Mouse (Mus musculus): Measurements from ENCODE around the gene Col4a1. TPM values are rescaled to one million over a fixed set of nuclear protein-coding genes. Genes with fewer than 3 reads are reported as not detected.

Gene Col4a1
- polyA plus RNA-seq, 1 experiment from 2014 or later, result 130 TPM

DNA sequence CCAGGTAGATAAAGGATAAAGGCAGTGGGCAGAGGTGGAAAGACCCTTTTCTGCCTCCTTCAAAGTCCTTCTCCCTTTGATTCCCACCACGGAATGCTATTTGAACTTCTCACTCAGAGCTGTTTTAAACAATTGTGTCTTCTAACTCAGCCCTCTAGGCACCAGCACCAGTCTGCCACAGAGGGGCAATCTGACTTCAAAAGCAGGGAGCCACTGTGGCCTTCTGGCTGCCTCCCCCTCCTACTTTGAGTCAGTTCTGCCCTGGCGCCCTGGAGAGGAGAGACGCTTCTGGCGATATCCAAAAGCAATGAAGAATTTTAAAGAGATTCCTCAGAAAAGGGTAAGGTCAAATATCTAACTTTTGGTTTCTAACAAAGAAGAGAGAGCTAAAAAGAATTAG lies 82.3 kb downstream of the Col4a1 start:
- Histone ChIP-seq H3K27ac (ENCODE audit: low read depth, low read length) (no peak overlapping the region), H3K9me3 (ENCODE audit: control insufficient read depth, low read length) (no peaks in the 10 kb centered on the region), H3K4me3 (ENCODE audit: low read depth, low read length) (no peak overlapping the region), H3K4me2 (ENCODE audit: low read depth, low read length, severe bottlenecking) (no peak overlapping the region), H3K9ac (ENCODE audit: low read length) (no peak overlapping the region), H3K4me1 (replicated peaks; ENCODE audit: control insufficient read depth, insufficient read depth, low read length) (0 out of 2 replicates have a peak, but pooled peaks cover 3% of the 10 kb centered on the region), H3K27me3 (ENCODE audit: control insufficient read depth, insufficient read depth, low read length) (no peaks in the 10 kb centered on the region), H3K36me3 (ENCODE audit: control insufficient read depth, insufficient read depth, low read length) (no peaks in the 10 kb centered on the region)
- ATAC-seq (replicated peaks; ENCODE audit: low FRiP score), result no peak
- DNase-seq (ENCODE audit: low spot score), result no peak
- WGBS, result 40% methylated on average over 4 of the region's 4 CpGs

GRCm38 (mm10) chr8:11227421-11227820 lies 85.2 kb downstream of the Col4a1 start:
- H3K9me3 ChIP-seq (ENCODE audit: control insufficient read depth, low read length), result no peaks in the 10 kb centered on the region
- H3K9ac ChIP-seq (ENCODE audit: low read length), result no peak overlapping the region
- H3K4me3 ChIP-seq (ENCODE audit: low read depth, low read length), result no peak overlapping the region
- no peak overlapping the region for H3K27ac ChIP-seq (ENCODE audit: low read depth, low read length)
- H3K4me1 ChIP-seq (replicated peaks; ENCODE audit: control insufficient read depth, insufficient read depth, low read length), result 0 out of 2 replicates have a peak, but pooled peaks cover 3% of the 10 kb centered on the region
- no peak overlapping the region for H3K4me2 ChIP-seq (ENCODE audit: low read depth, low read length, severe bottlenecking)
- 41% methylated on average over 7 of the region's 7 CpGs for WGBS
- ATAC-seq (replicated peaks; ENCODE audit: low FRiP score), result no peak
- H3K36me3 ChIP-seq (ENCODE audit: control insufficient read depth, insufficient read depth, low read length), result no peaks in the 10 kb centered on the region
- DNase-seq (ENCODE audit: low spot score), result peak; percentile 59
- no peaks in the 10 kb centered on the region for H3K27me3 ChIP-seq (ENCODE audit: control insufficient read depth, insufficient read depth, low read length)

DNA sequence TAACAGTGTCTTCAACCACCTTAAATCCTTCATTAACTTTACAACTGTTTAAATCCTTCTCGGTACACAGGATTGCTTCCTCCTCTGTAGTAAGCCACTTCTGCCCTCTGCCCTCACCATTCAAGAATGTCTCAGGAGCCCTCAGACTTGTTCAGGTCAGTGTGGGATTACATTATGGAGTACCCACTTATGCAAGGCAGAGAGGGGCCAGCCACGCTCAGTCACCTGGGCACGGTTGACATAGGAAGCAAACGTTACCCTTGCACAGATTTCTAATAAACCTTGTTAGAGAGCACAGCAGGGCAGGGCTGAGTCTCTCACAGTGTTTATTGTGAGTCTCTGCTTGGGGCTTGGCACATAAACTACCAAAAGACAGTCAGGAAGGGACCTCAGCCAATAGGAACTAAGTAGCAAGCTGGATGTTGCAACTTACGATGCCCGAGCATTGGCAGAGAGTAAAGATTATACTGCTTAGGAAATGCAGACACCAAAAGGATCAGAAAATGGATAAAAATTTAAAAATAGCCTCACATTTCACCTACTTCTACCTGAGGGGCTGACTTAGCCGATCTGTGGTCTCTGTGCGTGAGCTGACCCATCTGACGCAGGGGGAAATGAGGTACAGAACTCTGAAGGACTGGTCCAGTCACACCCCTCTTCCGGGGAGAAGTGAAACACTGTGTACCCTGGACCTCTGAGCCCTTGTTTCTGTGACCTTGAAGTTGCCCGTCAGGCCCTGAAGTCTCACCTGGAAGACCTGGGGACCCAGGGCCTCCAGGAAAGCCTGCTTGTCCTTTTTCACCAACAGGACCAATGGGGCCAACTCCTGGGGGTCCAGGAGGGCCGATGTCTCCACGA lies 86.8 kb downstream of the Col4a1 start:
- Histone ChIP-seq H3K27me3 (ENCODE audit: control insufficient read depth, insufficient read depth, low read length) (no peaks in the 10 kb centered on the region), H3K27ac (ENCODE audit: low read depth, low read length) (no peak overlapping the region), H3K36me3 (ENCODE audit: control insufficient read depth, insufficient read depth, low read length) (no peaks in the 10 kb centered on the region), H3K4me1 (replicated peaks; ENCODE audit: control insufficient read depth, insufficient read depth, low read length) (0 out of 2 replicates have a peak, but pooled peaks cover 3% of the 10 kb centered on the region), H3K4me2 (ENCODE audit: low read depth, low read length, severe bottlenecking) (no peak overlapping the region), H3K4me3 (ENCODE audit: low read depth, low read length) (no peak overlapping the region), H3K9me3 (ENCODE audit: control insufficient read depth, low read length) (no peaks in the 10 kb centered on the region), H3K9ac (ENCODE audit: low read length) (no peak overlapping the region)
- ATAC-seq (replicated peaks; ENCODE audit: low FRiP score) (no peak), DNase-seq (ENCODE audit: low spot score) (no peak)
- 87% methylated on average over 13 of the region's 13 CpGs for WGBS

- no peak overlapping the region for H3K4me2 ChIP-seq (ENCODE audit: low read depth, low read length, severe bottlenecking)
- no peaks in the 10 kb centered on the region for H3K27me3 ChIP-seq (ENCODE audit: control insufficient read depth, insufficient read depth, low read length)
- no peak overlapping the region for H3K27ac ChIP-seq (ENCODE audit: low read depth, low read length)
- no peak for DNase-seq (ENCODE audit: low spot score)
- no peak overlapping the region for H3K9ac ChIP-seq (ENCODE audit: low read length)
- 0 out of 2 replicates have a peak, but pooled peaks cover 3% of the 10 kb centered on the region for H3K4me1 ChIP-seq (replicated peaks; ENCODE audit: control insufficient read depth, insufficient read depth, low read length)
- ATAC-seq (replicated peaks; ENCODE audit: low FRiP score), result no peak
- no peaks in the 10 kb centered on the region for H3K9me3 ChIP-seq (ENCODE audit: control insufficient read depth, low read length)
- H3K4me3 ChIP-seq (ENCODE audit: low read depth, low read length), result no peak overlapping the region
- WGBS, result 76% methylated on average over 7 of the region's 7 CpGs
- H3K36me3 ChIP-seq (ENCODE audit: control insufficient read depth, insufficient read depth, low read length), result no peaks in the 10 kb centered on the region
Observed at GRCm38 (mm10) chr8:11224178-11224577, 88.4 kb downstream of the Col4a1 start.

- H3K4me2 ChIP-seq (ENCODE audit: low read depth, low read length, severe bottlenecking), result no peak overlapping the region
- H3K9me3 ChIP-seq (ENCODE audit: control insufficient read depth, low read length), result no peaks in the 10 kb centered on the region
- no peaks in the 10 kb centered on the region for H3K27me3 ChIP-seq (ENCODE audit: control insufficient read depth, insufficient read depth, low read length)
- H3K4me3 ChIP-seq (ENCODE audit: low read depth, low read length), result no peak overlapping the region
- H3K9ac ChIP-seq (ENCODE audit: low read length), result no peak overlapping the region
- ATAC-seq (replicated peaks; ENCODE audit: low FRiP score), result no peak
- no peak overlapping the region for H3K27ac ChIP-seq (ENCODE audit: low read depth, low read length)
- DNase-seq (ENCODE audit: low spot score), result no peak
- H3K4me1 ChIP-seq (replicated peaks; ENCODE audit: control insufficient read depth, insufficient read depth, low read length), result no peaks in the 10 kb centered on the region
- no peaks in the 10 kb centered on the region for H3K36me3 ChIP-seq (ENCODE audit: control insufficient read depth, insufficient read depth, low read length)
- WGBS, result 91% methylated on average over 5 of the region's 5 CpGs
Observed at GRCm38 (mm10) chr8:11221353-11221752, 91.3 kb downstream of the Col4a1 start.

GRCm38 (mm10) chr8:11219282-11219681 lies 93.3 kb downstream of the Col4a1 start:
- Histone ChIP-seq H3K27ac (ENCODE audit: low read depth, low read length) (no peak overlapping the region), H3K36me3 (ENCODE audit: control insufficient read depth, insufficient read depth, low read length) (no peaks in the 10 kb centered on the region), H3K4me3 (ENCODE audit: low read depth, low read length) (no peak overlapping the region), H3K9me3 (ENCODE audit: control insufficient read depth, low read length) (no peaks in the 10 kb centered on the region), H3K27me3 (ENCODE audit: control insufficient read depth, insufficient read depth, low read length) (no peaks in the 10 kb centered on the region), H3K4me1 (replicated peaks; ENCODE audit: control insufficient read depth, insufficient read depth, low read length) (no peaks in the 10 kb centered on the region), H3K4me2 (ENCODE audit: low read depth, low read length, severe bottlenecking) (no peak overlapping the region), H3K9ac (ENCODE audit: low read length) (no peak overlapping the region)
- WGBS, result 90% methylated on average over 6 of the region's 6 CpGs
- no peak for ATAC-seq (replicated peaks; ENCODE audit: low FRiP score)
- no peak for DNase-seq (ENCODE audit: low spot score)

DNA sequence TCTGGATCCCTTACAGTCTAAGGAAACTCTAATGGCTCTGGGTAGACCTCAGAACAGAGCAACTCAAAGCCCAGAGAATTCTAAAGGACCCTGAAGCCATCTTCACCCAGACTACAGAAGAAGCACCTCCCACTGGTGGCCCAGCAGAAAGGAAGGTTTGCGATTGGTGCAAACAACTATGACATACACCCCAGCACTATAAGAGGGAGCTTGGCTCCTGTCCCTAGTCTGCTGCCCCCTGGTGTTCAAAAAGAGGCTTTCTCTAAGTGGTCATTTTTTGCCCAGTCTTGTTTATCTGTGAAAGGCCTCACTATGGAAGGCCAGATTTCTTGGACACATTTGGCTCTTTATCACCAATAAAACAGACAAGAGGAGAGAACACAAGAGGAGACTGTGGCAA lies 97.4 kb downstream of the Col4a1 start:
- Histone ChIP-seq H3K4me1 (replicated peaks; ENCODE audit: control insufficient read depth, insufficient read depth, low read length) (no peaks in the 10 kb centered on the region), H3K27ac (ENCODE audit: low read depth, low read length) (no peak overlapping the region), H3K36me3 (ENCODE audit: control insufficient read depth, insufficient read depth, low read length) (no peaks in the 10 kb centered on the region), H3K9me3 (ENCODE audit: control insufficient read depth, low read length) (no peaks in the 10 kb centered on the region), H3K4me3 (ENCODE audit: low read depth, low read length) (no peak overlapping the region), H3K27me3 (ENCODE audit: control insufficient read depth, insufficient read depth, low read length) (no peaks in the 10 kb centered on the region), H3K4me2 (ENCODE audit: low read depth, low read length, severe bottlenecking) (no peak overlapping the region), H3K9ac (ENCODE audit: low read length) (no peak overlapping the region)
- ATAC-seq (replicated peaks; ENCODE audit: low FRiP score) (peak; percentile 82), DNase-seq (ENCODE audit: low spot score) (peak; percentile 63)
- WGBS, result 23% methylated on average over 1 of the region's 1 CpGs

GRCm38 (mm10) chr8:11206509-11206908 lies 106.1 kb downstream of the Col4a1 start:
- no peaks in the 10 kb centered on the region for H3K4me1 ChIP-seq (replicated peaks; ENCODE audit: control insufficient read depth, insufficient read depth, low read length)
- no peaks in the 10 kb centered on the region for H3K27me3 ChIP-seq (ENCODE audit: control insufficient read depth, insufficient read depth, low read length)
- H3K36me3 ChIP-seq (ENCODE audit: control insufficient read depth, insufficient read depth, low read length), result no peaks in the 10 kb centered on the region
- WGBS, result 92% methylated on average over 8 of the region's 8 CpGs
- H3K9ac ChIP-seq (ENCODE audit: low read length), result no peak overlapping the region
- no peak overlapping the region for H3K4me3 ChIP-seq (ENCODE audit: low read depth, low read length)
- ATAC-seq (replicated peaks; ENCODE audit: low FRiP score) (no peak), DNase-seq (ENCODE audit: low spot score) (no peak)
- no peak overlapping the region for H3K27ac ChIP-seq (ENCODE audit: low read depth, low read length)
- no peak overlapping the region for H3K4me2 ChIP-seq (ENCODE audit: low read depth, low read length, severe bottlenecking)
- H3K9me3 ChIP-seq (ENCODE audit: control insufficient read depth, low read length), result no peaks in the 10 kb centered on the region

DNA sequence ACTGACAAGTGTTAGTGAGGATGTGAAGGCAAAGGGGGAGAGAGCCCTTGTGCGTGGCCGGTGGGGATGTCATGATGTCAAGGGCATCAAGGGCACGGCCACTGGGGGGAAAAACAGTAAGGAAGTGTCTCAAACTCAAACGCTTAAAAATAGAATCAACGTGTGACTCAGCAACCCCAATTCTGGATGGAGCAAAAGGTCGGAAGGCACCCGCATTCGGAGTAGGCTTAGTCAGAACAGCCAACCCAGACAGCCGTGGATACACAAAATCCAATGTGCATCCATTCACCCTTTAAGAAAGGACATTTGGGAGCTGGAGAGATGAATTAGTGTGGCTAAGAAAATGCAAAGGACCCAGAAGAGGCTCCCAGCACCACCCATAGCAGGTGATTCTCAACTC lies 107.1 kb downstream of the Col4a1 start:
- no peak overlapping the region for H3K9ac ChIP-seq (ENCODE audit: low read length)
- whole genome bisulfite sequencing, result 90% methylated on average over 9 of the region's 9 CpGs
- DNase-seq (ENCODE audit: low spot score) (no peak), ATAC-seq (replicated peaks; ENCODE audit: low FRiP score) (no peak)
- H3K4me3 ChIP-seq (ENCODE audit: low read depth, low read length), result no peak overlapping the region
- H3K27ac ChIP-seq (ENCODE audit: low read depth, low read length), result no peak overlapping the region
- H3K9me3 ChIP-seq (ENCODE audit: control insufficient read depth, low read length), result no peaks in the 10 kb centered on the region
- no peaks in the 10 kb centered on the region for H3K36me3 ChIP-seq (ENCODE audit: control insufficient read depth, insufficient read depth, low read length)
- H3K4me1 ChIP-seq (replicated peaks; ENCODE audit: control insufficient read depth, insufficient read depth, low read length), result no peaks in the 10 kb centered on the region
- H3K27me3 ChIP-seq (ENCODE audit: control insufficient read depth, insufficient read depth, low read length), result no peaks in the 10 kb centered on the region
- H3K4me2 ChIP-seq (ENCODE audit: low read depth, low read length, severe bottlenecking), result no peak overlapping the region
